Mouse (Mus musculus) CH12.LX (cell line): ENCODE data around the gene Slc25a21. TPM values are rescaled to one million over a fixed set of nuclear protein-coding genes. Genes with fewer than 3 reads are reported as not detected.
A peak's percentile ranks its signal among the peaks of the same experiment; 100 is the strongest.

ENCODE experiments used
- DNase-seq: peaks from one replicate; pipeline ENCODE4 v3.0.0-alpha.2; 2013; ENCODE audit errors: extremely low read depth
- H3K27ac ChIP-seq: 2 replicates; pipeline ENCODE4 v1.5.1; 2012; ENCODE audit warnings: low read depth, mild to moderate bottlenecking, control low read depth, moderate library complexity; ENCODE audit not compliant: insufficient read depth
- H3K27me3 ChIP-seq: replicated peaks from 2 replicates; pipeline ENCODE3; 2012; ENCODE audit warnings: inconsistent platforms
- H3K36me3 ChIP-seq, 2 experiments: replicated peaks in 1 of 2; 2 replicates each; pipeline versions ENCODE3 to v1.6.1; 2012; ENCODE audit warnings: inconsistent platforms in 1 of 2, low read length in 1 of 2, mild to moderate bottlenecking in 1 of 2, mixed read lengths in 1 of 2, moderate library complexity in 1 of 2; ENCODE audit not compliant: control insufficient read depth in 1 of 2, insufficient read depth in 1 of 2
- H3K4me1 ChIP-seq, 2 experiments: 2 replicates each; pipeline ENCODE4 v1.6.1; 2012; ENCODE audit warnings: inconsistent platforms in 1 of 2, moderate library complexity in 1 of 2; ENCODE audit not compliant: insufficient read depth in 2 of 2, control insufficient read depth in 1 of 2
- H3K4me2 ChIP-seq: 2 replicates; pipeline ENCODE4 v1.6.1; 2012; ENCODE audit warnings: low read depth, mild to moderate bottlenecking, control low read depth; ENCODE audit not compliant: poor library complexity, insufficient read depth, severe bottlenecking
- H3K4me3 ChIP-seq, 3 experiments: fragments of 150-350 bp in 1 of 3; sonication (generic) in 1 of 3; replicated peaks in 1 of 3; 2 replicates each; pipeline versions ENCODE3 to v1.5.1; 2011 to 2012; ENCODE audit warnings: low read depth in 2 of 3, low read length in 2 of 3, mild to moderate bottlenecking in 2 of 3, moderate library complexity in 2 of 3, control low read depth in 1 of 3, improper control_type of control experiment in 1 of 3, inconsistent platforms in 1 of 3, mixed read lengths in 1 of 3; ENCODE audit not compliant: poor library complexity in 1 of 3
- H3K79me2 ChIP-seq: replicated peaks from 2 replicates; pipeline ENCODE4 v1.6.1; 2012; ENCODE audit warnings: mild to moderate bottlenecking, moderate library complexity; ENCODE audit not compliant: control insufficient read depth, poor library complexity, insufficient read depth, severe bottlenecking; ENCODE audit errors: extremely low read depth
- H3K9ac ChIP-seq: 2 replicates; pipeline ENCODE4 v1.6.1; 2012; ENCODE audit warnings: low read depth, mild to moderate bottlenecking, control low read depth, moderate library complexity; ENCODE audit not compliant: insufficient read depth
- H3K9me3 ChIP-seq: replicated peaks from 2 replicates; pipeline ENCODE3; 2012; ENCODE audit warnings: low read length, inconsistent platforms, mixed read lengths
- CTCF ChIP-seq, 2 experiments: IDR thresholded peaks in 1 of 2; conservative IDR thresholded peaks in 1 of 2; 2 replicates each; pipeline ENCODE4 v1.5.1; 2011 to 2012; ENCODE audit warnings: low read depth in 2 of 2, low read length in 2 of 2, improper control_type of control experiment in 1 of 2, inconsistent platforms in 1 of 2, mild to moderate bottlenecking in 1 of 2, moderate library complexity in 1 of 2
- ELF1 ChIP-seq: IDR thresholded peaks from 2 replicates; pipeline ENCODE4 v1.6.1; 2014; ENCODE audit warnings: low read depth, mild to moderate bottlenecking, inconsistent platforms, low read length, improper control_type of control experiment
- JUN ChIP-seq: IDR thresholded peaks from 2 replicates; pipeline ENCODE4 v1.6.1; 2011; ENCODE audit warnings: low read depth, mild to moderate bottlenecking, low read length, improper control_type of control experiment, moderate library complexity; ENCODE audit not compliant: insufficient read depth
- KAT2A ChIP-seq: IDR thresholded peaks from 2 replicates; pipeline ENCODE4 v1.6.1; 2012; ENCODE audit warnings: low read length, improper control_type of control experiment, inconsistent platforms; ENCODE audit not compliant: insufficient replicate concordance
- MAFK ChIP-seq: IDR thresholded peaks from 2 replicates; pipeline ENCODE4 v1.6.1; 2011; ENCODE audit warnings: low read length, improper control_type of control experiment; ENCODE audit not compliant: insufficient replicate concordance
- MAZ ChIP-seq: IDR thresholded peaks from 2 replicates; pipeline ENCODE4 v1.6.1; 2012; ENCODE audit warnings: low read depth, mild to moderate bottlenecking, inconsistent platforms, low read length, improper control_type of control experiment, moderate library complexity
- PAX5 ChIP-seq: IDR thresholded peaks from 2 replicates; pipeline ENCODE4 v1.6.1; 2012; ENCODE audit warnings: low read length, inconsistent platforms, mixed read lengths
- RAD21 ChIP-seq: IDR thresholded peaks from 2 replicates; pipeline ENCODE4 v1.6.1; 2011; ENCODE audit warnings: low read depth, mild to moderate bottlenecking, low read length, improper control_type of control experiment, moderate library complexity
- RCOR1 ChIP-seq: conservative IDR thresholded peaks from 2 replicates; pipeline ENCODE4 v1.6.1; 2012; ENCODE audit warnings: low read depth, mild to moderate bottlenecking, inconsistent platforms, low read length, improper control_type of control experiment
- SMC3 ChIP-seq: IDR thresholded peaks from 2 replicates; pipeline ENCODE4 v1.6.1; 2011; ENCODE audit warnings: low read depth, low read length, improper control_type of control experiment
- TBP ChIP-seq: conservative IDR thresholded peaks from 2 replicates; pipeline ENCODE4 v1.6.1; 2011; ENCODE audit warnings: low read depth, low read length, improper control_type of control experiment
- TCF12 ChIP-seq: IDR thresholded peaks from 2 replicates; pipeline ENCODE4 v1.6.1; 2014; ENCODE audit warnings: low read depth, mild to moderate bottlenecking, inconsistent platforms, low read length, improper control_type of control experiment
- USF1 ChIP-seq: IDR thresholded peaks from 2 replicates; pipeline ENCODE4 v1.6.1; 2014; ENCODE audit warnings: low read depth, mild to moderate bottlenecking, inconsistent platforms, low read length, improper control_type of control experiment
- dilution Hi-C: fragments of 300-500 bp; cut with MboI; formaldehyde crosslinking; loops from 2 replicates; pipeline ENCODE4 v1.14.3; 2020; ENCODE audit warnings: low sequenced_read_pairs; ENCODE audit not compliant: extremely low pct_unique_long_range_greater_than_20kb, extremely low pct_ligation_motif_present
- in situ Hi-C: fragments of 300-500 bp; cut with MboI; formaldehyde crosslinking; loops from 3 replicates; pipeline ENCODE4 v1.14.3; 2019; ENCODE audit warnings: low sequenced_read_pairs, low pct_ligation_motif_present, low pct_unique_long_range_greater_than_20kb, mixed read lengths
- polyA plus RNA-seq: library from polyadenylated mRNA; unstranded; fragments of >175 nt; gene quantifications from 2 replicates; pipeline ENCODE4 v1.2.1, GENCODE M21; 2012; ENCODE audit warnings: low read depth; ENCODE audit not compliant: insufficient read length
- total RNA-seq, 2 experiments: library from RNA; depleted of rRNA; stranded (reverse); fragments of 300-350 nt in 1 of 2; fragments of >200 nt in 1 of 2; gene quantifications; 2 replicates each; pipeline ENCODE4 v1.2.3; 2012 to 2014

Slc25a21 gene
- total and polyA plus RNA-seq, 3 experiments: not detected

DNA sequence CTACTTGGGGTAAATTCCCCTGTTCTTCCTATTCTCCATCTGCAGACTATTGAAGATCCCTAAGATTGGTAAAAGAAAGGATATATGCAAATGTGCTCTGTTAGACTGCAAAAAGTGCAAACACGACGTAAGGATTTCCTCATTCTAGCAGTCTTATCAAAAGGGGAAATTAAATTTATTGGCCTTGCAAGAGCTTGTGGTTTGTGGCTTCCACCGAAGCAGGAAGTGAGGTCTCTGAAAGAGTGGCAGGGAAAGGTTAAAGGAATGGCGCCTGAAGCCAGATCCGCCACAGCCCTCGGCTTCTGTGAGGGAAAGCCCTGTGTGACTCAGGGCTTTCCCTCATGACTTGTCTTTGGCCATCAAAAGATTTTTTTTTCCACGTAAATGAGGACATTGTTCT, 519.7 kb downstream of the Slc25a21 start:
- Histone ChIP-seq H3K9me3 (no peaks in the 10 kb centered on the region), H3K9ac (no peak overlapping the region), H3K27me3 (no peaks in the 10 kb centered on the region), H3K27ac (no peak overlapping the region), H3K36me3 (no peaks in the 10 kb centered on the region), H3K4me2 (no peak overlapping the region), H3K4me1 (no peaks in the 10 kb centered on the region), H3K79me2 (no peaks in the 10 kb centered on the region)
- no peak for DNase-seq
- in situ Hi-C loops: loop anchor here (10.0 to 25.0 kb wide), 2 partner anchors 307 to 510 kb away; partner anchors contain the start of gene Slc25a21
- no peak for TF ChIP-seq TCF12
- TF ChIP-seq, all 38 proteins: peak for 0
- dilution Hi-C loops: no loop called here
- H3K4me3 ChIP-seq: no peak overlapping the region

- Histone ChIP-seq H3K4me3 (no peak overlapping the region), H3K27me3 (no peaks in the 10 kb centered on the region), H3K36me3 (no peaks in the 10 kb centered on the region), H3K9me3 (no peaks in the 10 kb centered on the region), H3K4me1 (no peaks in the 10 kb centered on the region), H3K79me2 (no peaks in the 10 kb centered on the region), H3K9ac (no peak overlapping the region), H3K4me2 (no peak overlapping the region), H3K27ac (no peak overlapping the region)
- TF ChIP-seq MAZ (no peak), RAD21 (peak; percentile 58), CTCF (conservative IDR thresholded peaks at IDR 0.05 in 1 of 2, IDR thresholded peaks at IDR 0.05 in 1 of 2; ENCODE audit: low read depth in 2 of 2, low read length in 2 of 2) (peak; percentile 24 to 78; a peak in 3 of 4 replicates), KAT2A (no peak), SMC3 (peak; percentile 75), PAX5 (no peak)
- peak; percentile 39 for DNase-seq
- dilution Hi-C loops: no loop called here
- in situ Hi-C loops: loop anchor here (10.0 to 25.0 kb wide), 2 partner anchors 310 to 513 kb away; partner anchors contain the start of gene Slc25a21
These were observed 522.5 kb downstream of the Slc25a21 start for GRCm38 (mm10) chr12:56674726-56675125.

- H3K9me3 ChIP-seq: no peaks in the 10 kb centered on the region
- H3K4me3 ChIP-seq: no peak overlapping the region
- dilution Hi-C loops: no loop called here
- no peaks in the 10 kb centered on the region for H3K79me2 ChIP-seq
- H3K4me2 ChIP-seq: peak overlapping the region; percentile 29; the same call in 1 of the 2 replicates
- DNase-seq: no peak
- no peak overlapping the region for H3K27ac ChIP-seq
- no peak overlapping the region for H3K9ac ChIP-seq
- H3K27me3 ChIP-seq: no peaks in the 10 kb centered on the region
- TF ChIP-seq RAD21 (no peak), ELF1 (no peak), USF1 (no peak), MAFK (peak; percentile 85), JUN (no peak), RCOR1 (no peak), TBP (no peak)
- TF ChIP-seq, all 38 proteins: peak for 1
- Histone ChIP-seq H3K36me3 (no peaks in the 10 kb centered on the region), H3K4me1 (no peaks in the 10 kb centered on the region)
- in situ Hi-C loops: loop anchor here (10.0 kb wide), 1 partner anchor 314 kb away; no protein-coding TSS in a partner anchor
These were observed 526.5 kb downstream of the Slc25a21 start for GRCm38 (mm10) chr12:56670795-56671194.
